Mouse (Mus musculus): ENCODE data around the gene Kctd13. TPM values are rescaled to one million over a fixed set of nuclear protein-coding genes. Genes with fewer than 3 reads are reported as not detected.
A peak's percentile ranks its signal among the peaks of the same experiment; 100 is the strongest.

The Kctd13 gene
- total and polyA plus RNA-seq, 3 experiments: 19.0 to 40.4 (median 37.5) TPM

GRCm38 (mm10) chr7:126949793-126950646, 21.3 kb downstream of the Kctd13 start, which contains the start of gene Sez6l2:
Gene Sez6l2 (plus strand): TSS chr7:126950563.
- Histone ChIP-seq H3K9me3 (replicated peaks; ENCODE audit: low read length) (peaks cover 6% of the 10 kb centered on the region), H3K36me3 (replicated peaks in 1 of 2; ENCODE audit: control insufficient read depth in 1 of 2, insufficient read depth in 1 of 2, low read length in 1 of 2) (peaks cover 27 to 85% of the 10 kb centered on the region in 2 experiments), H3K27me3 (replicated peaks) (no peaks in the 10 kb centered on the region), H3K4me3 (replicated peaks in 1 of 3; ENCODE audit: low read depth in 2 of 3, low read length in 2 of 3, poor library complexity in 1 of 3) (no peak within 1 kb of the TSS), H3K79me2 (replicated peaks; ENCODE audit: control insufficient read depth, extremely low read depth, insufficient read depth, poor library complexity, severe bottlenecking) (no peaks in the 10 kb centered on the region), H3K4me1 (ENCODE audit: control insufficient read depth in 1 of 2, insufficient read depth in 2 of 2) (peaks cover 10 to 61% of the 10 kb centered on the region in 2 experiments), H3K4me2 (ENCODE audit: insufficient read depth, low read depth, poor library complexity, severe bottlenecking) (no peak within 1 kb of the TSS), H3K9ac (ENCODE audit: insufficient read depth, low read depth) (no peak within 1 kb of the TSS), H3K27ac (ENCODE audit: insufficient read depth, low read depth) (no peak within 1 kb of the TSS)
- dilution Hi-C loops (cut with MboI; ENCODE audit: extremely low pct_ligation_motif_present, extremely low pct_unique_long_range_greater_than_20kb, low sequenced_read_pairs): no loop called here
- in situ Hi-C loops (cut with MboI; ENCODE audit: low pct_ligation_motif_present, low pct_unique_long_range_greater_than_20kb, low sequenced_read_pairs): loop anchor here (5.0 kb wide), 1 partner anchor 32 kb away; no protein-coding TSS in a partner anchor
- no peak for DNase-seq (ENCODE audit: extremely low read depth)
- no peak for TF ChIP-seq KAT2A (IDR thresholded peaks at IDR 0.05; ENCODE audit: insufficient replicate concordance, low read length)
- no peak for TF ChIP-seq RCOR1 (conservative IDR thresholded peaks at IDR 0.05; ENCODE audit: low read depth, low read length)
- no peak for TF ChIP-seq MYC (IDR thresholded peaks at IDR 0.05; ENCODE audit: low read depth, low read length)
- no peak for TF ChIP-seq ELF1 (IDR thresholded peaks at IDR 0.05; ENCODE audit: low read depth, low read length)
- TF ChIP-seq CHD1 (IDR thresholded peaks at IDR 0.05; ENCODE audit: low read depth, low read length): no peak
- peak; percentile 37; the same call in 1 of the 2 replicates for TF ChIP-seq MXI1 (IDR thresholded peaks at IDR 0.05; ENCODE audit: low read depth, low read length)
- TF ChIP-seq ZKSCAN1 (IDR thresholded peaks at IDR 0.05; ENCODE audit: borderline replicate concordance, low read depth, low read length): no peak
- TF ChIP-seq ZC3H11A (IDR thresholded peaks at IDR 0.05; ENCODE audit: low read depth, low read length): no peak
- no peak for TF ChIP-seq USF2 (conservative IDR thresholded peaks at IDR 0.05; ENCODE audit: low read depth, low read length)
- no peak for TF ChIP-seq TCF12 (IDR thresholded peaks at IDR 0.05; ENCODE audit: low read depth, low read length)
- TF ChIP-seq SIN3A (IDR thresholded peaks at IDR 0.05; ENCODE audit: low read length): peak; percentile 58

GRCm38 (mm10) chr7:126950647-126951615, 22.3 kb downstream of the Kctd13 start:
- peaks cover 22 to 86% of the 10 kb centered on the region in 2 experiments for H3K36me3 ChIP-seq (replicated peaks in 1 of 2; ENCODE audit: control insufficient read depth in 1 of 2, insufficient read depth in 1 of 2, low read length in 1 of 2)
- H3K27ac ChIP-seq (ENCODE audit: insufficient read depth, low read depth): no peak overlapping the region
- no peak overlapping the region for H3K4me3 ChIP-seq (replicated peaks in 1 of 3; ENCODE audit: low read depth in 2 of 3, low read length in 2 of 3, poor library complexity in 1 of 3)
- no peaks in the 10 kb centered on the region for H3K27me3 ChIP-seq (replicated peaks)
- no peak overlapping the region for H3K4me2 ChIP-seq (ENCODE audit: insufficient read depth, low read depth, poor library complexity, severe bottlenecking)
- in situ Hi-C loops (cut with MboI; ENCODE audit: low pct_ligation_motif_present, low pct_unique_long_range_greater_than_20kb, low sequenced_read_pairs): no loop called here
- H3K79me2 ChIP-seq (replicated peaks; ENCODE audit: control insufficient read depth, extremely low read depth, insufficient read depth, poor library complexity, severe bottlenecking): no peaks in the 10 kb centered on the region
- dilution Hi-C loops (cut with MboI; ENCODE audit: extremely low pct_ligation_motif_present, extremely low pct_unique_long_range_greater_than_20kb, low sequenced_read_pairs): no loop called here
- no peak for DNase-seq (ENCODE audit: extremely low read depth)
- H3K9ac ChIP-seq (ENCODE audit: insufficient read depth, low read depth): no peak overlapping the region
- peaks cover 10 to 65% of the 10 kb centered on the region in 2 experiments for H3K4me1 ChIP-seq (ENCODE audit: control insufficient read depth in 1 of 2, insufficient read depth in 2 of 2)
- H3K9me3 ChIP-seq (replicated peaks; ENCODE audit: low read length): peaks cover 6% of the 10 kb centered on the region
- TF ChIP-seq TCF12 (IDR thresholded peaks at IDR 0.05; ENCODE audit: low read depth, low read length): no peak
- no peak for TF ChIP-seq USF1 (IDR thresholded peaks at IDR 0.05; ENCODE audit: low read depth, low read length)
- TF ChIP-seq ELF1 (IDR thresholded peaks at IDR 0.05; ENCODE audit: low read depth, low read length): no peak
- no peak for TF ChIP-seq MAZ (IDR thresholded peaks at IDR 0.05; ENCODE audit: low read depth, low read length)
- no peak for TF ChIP-seq RAD21 (IDR thresholded peaks at IDR 0.05; ENCODE audit: low read depth, low read length)
- TF ChIP-seq CHD2 (IDR thresholded peaks at IDR 0.05; ENCODE audit: low read length): no peak
- no peak for TF ChIP-seq MAFK (IDR thresholded peaks at IDR 0.05; ENCODE audit: insufficient replicate concordance, low read length)
- TF ChIP-seq RCOR1 (conservative IDR thresholded peaks at IDR 0.05; ENCODE audit: low read depth, low read length): no peak
- TF ChIP-seq MXI1 (IDR thresholded peaks at IDR 0.05; ENCODE audit: low read depth, low read length): no peak
- no peak for TF ChIP-seq CTCF (conservative IDR thresholded peaks at IDR 0.05 in 1 of 2, IDR thresholded peaks at IDR 0.05 in 1 of 2; ENCODE audit: low read depth in 2 of 2, low read length in 2 of 2)
- TF ChIP-seq PAX5 (IDR thresholded peaks at IDR 0.05; ENCODE audit: low read length): no peak
- TF ChIP-seq ZKSCAN1 (IDR thresholded peaks at IDR 0.05; ENCODE audit: borderline replicate concordance, low read depth, low read length): no peak
- no peak for TF ChIP-seq TBP (conservative IDR thresholded peaks at IDR 0.05; ENCODE audit: low read depth, low read length)
- TF ChIP-seq KAT2A (IDR thresholded peaks at IDR 0.05; ENCODE audit: insufficient replicate concordance, low read length): no peak
- no peak for TF ChIP-seq ZMIZ1 (IDR thresholded peaks at IDR 0.05; ENCODE audit: low read depth, low read length)
- TF ChIP-seq SIN3A (IDR thresholded peaks at IDR 0.05; ENCODE audit: low read length): no peak
- TF ChIP-seq POLR2A (IDR thresholded peaks at IDR 0.05; ENCODE audit: low read depth, low read length): no peak

Measured in CH12.LX (cell line).